Mouse (Mus musculus) layer of hippocampus, postnatal 36 days (tissue): ENCODE results near the gene Sys1. TPM values are rescaled to one million over a fixed set of nuclear protein-coding genes. Genes with fewer than 3 reads are reported as not detected.

Experiments
- DNase-seq, 2 experiments: peaks; one replicate each; pipeline ENCODE4 v3.0.0; 2022
- total RNA-seq, 2 experiments: library from RNA; stranded (reverse); gene quantifications; 2 replicates each; pipeline ENCODE4 v1.2.3; 2021

Gene Sys1
- total RNA-seq, 2 experiments from 2014 or later = 37.7 to 42.3 TPM

DNA sequence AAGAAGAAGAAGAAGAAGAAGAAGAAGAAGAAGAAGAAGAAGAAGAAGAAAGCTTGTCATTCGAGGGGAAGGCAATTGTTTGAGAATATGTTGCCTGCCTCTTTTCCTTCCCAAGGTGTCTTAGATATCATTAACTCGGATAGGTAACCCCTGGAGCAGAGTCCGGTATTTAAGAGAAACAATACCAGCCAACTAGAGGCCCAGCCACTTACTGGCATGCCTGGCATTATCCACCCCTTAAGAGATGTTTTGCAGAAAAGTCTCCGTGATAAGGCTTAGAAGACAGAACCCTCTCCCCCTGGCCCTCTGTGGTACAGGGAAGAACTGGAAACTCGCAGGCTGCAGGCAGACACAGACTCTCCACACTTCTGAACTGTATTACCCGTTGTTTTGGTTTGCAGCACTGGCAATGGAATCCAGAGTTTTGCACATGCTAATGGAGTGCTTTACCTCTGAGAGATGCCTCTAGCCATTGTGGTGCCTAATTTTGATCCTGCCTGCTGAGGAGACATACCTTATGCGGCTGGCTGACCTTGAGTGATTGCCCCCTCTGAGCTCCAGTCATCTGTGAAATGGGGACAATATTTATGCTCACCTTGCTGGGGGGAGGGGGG lies 2.8 kb upstream of the Sys1 start:
- no peak for DNase-seq

DNA sequence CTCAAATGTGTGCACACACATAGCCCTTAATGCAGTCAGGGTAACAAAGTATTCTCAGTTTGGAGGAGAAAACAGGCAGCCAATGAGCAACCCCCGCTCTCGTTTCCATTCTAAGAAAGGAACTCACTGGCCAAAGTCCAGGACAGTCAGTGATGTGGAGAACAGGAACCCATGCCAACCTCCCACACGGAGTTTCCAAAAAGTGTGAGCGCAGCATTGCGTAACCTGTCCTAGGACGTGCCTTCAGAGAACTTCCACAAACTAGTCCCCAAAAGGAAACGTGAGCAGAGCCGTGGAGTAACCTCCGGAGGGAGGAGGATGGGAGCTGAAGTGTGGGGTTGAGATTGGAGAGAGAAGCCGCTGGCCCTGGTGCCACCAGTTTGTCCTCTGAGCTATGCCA lies 1.9 kb upstream of the Sys1 start:
- DNase-seq = peak; percentile 44 to 55

DNA sequence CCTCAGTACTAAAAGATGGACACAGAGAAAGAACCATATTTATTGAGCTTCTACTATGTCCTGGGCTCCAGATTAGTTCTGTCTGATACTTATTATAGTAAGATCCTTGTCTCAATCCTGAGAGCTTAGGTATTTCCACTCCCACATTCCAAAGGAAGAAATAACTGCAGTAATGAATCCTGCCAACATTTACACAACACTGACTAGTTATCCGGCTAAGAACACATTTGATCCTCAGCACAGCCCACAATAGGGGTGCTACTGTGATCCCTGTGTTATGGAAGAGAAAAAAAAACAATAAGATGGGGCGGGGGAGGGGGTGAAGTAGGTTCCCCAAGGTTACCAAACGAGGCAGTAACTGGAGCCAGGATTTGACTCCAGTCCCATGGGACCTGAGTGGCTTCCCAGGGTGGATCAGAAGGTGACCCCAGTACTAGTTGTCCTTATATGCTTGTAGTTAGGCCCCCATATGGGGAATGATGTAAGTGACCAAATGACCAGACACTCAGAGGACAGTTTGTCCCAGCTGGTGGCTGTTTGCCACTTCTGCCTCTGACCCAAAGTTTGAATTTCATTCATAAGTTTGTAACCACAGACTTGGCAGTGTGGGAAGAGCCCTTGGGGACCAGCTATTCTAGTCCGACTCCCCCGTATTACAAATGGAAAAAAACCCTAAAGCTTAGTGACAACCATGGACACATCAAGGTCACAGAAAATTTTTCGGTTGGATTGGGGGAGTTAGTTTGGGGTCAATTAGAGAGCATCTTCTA lies 1.2 kb upstream of the Sys1 start:
- no peak for DNase-seq

DNA sequence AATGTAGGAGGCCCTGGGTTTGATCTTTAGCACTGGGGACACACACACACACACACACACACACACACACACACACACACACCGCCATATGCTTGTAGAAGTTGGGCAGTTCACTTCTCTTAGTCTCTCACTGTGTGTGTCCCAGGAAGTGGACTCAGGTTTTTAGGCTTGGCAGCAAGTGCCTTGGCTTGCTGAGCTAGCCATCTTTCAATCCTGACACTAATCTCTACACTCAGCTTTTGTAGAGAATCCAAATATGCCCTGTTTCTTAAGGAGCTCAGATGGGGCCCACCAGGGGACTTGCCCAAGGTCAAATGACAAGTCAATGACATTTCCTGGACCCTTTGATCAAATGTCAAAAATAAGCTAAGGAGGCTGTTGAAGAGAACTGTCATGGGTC lies 351 bp upstream of the Sys1 start:
- no peak for DNase-seq

DNA sequence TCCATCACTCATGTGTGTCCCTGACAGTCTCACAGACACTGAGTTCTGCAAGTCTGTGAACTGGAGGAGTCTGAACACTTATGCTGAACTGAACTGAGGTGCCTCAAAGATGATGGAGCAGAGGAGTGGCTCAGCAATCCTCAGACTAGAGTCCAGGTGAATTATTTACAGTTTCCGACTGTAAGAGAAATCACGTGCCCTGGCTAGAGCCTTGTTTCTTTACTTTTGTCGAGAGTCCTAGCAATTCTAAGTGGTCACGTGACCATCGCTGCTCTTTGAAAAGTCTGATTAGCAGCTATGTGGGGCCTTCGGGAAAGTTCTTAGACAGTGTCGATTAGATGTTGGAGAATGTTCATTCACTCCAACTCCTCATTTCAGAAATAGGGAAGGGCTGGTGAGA lies 1.2 kb downstream of the Sys1 start:
- DNase-seq = no peak

DNA sequence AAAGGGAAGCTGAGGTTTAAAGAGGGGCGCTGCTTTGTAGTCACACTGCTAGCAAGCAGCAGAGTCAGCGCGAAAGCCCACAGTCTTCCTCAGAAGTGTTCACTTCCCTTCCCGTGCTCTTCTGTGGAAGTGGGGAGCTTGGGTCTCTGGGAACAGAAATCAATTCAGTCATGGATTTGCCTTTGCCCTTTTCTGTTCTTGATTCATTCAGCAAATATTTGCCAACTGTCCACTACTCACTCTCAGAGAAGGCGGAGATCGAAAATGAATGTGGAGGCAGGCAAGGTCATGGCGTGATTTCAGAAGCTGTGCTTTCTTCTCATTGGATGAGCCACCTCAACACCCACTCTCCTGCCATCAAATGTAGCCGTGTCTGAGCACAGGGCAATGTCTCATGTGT lies 1.8 kb downstream of the Sys1 start:
- no peak for DNase-seq

DNA sequence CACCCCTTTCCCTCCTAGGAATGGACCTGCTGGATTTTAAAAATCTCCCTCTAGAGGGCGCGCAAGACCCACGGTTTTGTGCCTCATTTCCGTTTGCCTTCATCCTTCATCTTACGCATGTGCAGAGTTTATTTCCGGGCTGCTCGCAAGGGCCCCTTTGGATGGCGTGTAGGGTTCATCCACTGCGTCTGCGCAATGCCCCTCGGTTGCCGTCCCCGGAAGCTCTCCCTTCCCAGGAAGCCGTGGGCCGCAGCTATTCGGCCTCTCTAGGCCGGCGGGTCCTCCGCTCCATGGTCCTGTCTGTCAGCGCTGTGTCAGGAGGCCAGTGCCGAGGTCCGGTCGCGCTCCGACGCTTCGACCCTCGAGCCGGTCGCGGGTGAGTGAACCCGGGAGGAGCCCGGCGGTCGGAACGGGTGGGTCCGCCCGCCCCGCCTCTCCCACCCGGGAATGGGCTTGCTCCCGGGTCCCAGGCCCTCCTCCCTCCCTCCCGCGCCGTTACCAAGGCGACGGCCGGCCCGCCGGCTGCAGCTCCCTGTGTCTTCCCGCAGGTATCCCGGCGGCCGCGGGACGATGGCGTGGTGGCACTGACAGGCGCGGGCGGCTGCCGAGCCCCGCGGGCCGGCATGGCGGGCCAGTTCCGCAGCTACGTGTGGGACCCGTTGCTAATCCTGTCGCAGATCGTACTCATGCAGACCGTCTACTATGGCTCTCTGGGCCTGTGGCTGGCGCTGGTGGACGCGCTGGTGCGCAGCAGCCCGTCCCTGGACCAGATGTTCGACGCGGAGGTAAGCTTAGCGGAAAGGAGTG lies 4.2 kb downstream of the Sys1 start, which contains the start of gene Gm20458:
TSS of gene Gm20458 (plus strand) at position 223 of the 807 bp plus-strand sequence.
- DNase-seq = peak; percentile 96 to 97

DNA sequence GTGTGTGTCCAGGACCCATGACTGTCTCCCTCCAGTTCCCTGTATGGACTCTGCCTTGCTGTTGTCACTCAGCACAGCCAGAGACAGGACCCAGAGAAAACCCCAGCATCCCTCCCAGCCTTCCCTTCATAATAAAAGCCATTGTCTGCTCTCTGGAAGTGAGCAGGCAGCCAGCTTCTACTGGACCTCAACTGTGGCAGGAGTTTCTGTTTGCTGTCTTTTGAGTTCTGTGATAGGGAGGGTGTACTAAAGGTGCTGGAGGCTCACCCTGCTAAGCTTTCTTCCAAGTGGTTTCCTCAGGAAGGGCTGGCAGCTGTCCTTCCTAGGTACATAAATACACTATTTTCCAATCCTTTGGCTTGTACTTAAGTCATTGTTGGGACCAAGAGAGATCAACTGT lies 8.4 kb downstream of the Sys1 start:
- DNase-seq = no peak

DNA sequence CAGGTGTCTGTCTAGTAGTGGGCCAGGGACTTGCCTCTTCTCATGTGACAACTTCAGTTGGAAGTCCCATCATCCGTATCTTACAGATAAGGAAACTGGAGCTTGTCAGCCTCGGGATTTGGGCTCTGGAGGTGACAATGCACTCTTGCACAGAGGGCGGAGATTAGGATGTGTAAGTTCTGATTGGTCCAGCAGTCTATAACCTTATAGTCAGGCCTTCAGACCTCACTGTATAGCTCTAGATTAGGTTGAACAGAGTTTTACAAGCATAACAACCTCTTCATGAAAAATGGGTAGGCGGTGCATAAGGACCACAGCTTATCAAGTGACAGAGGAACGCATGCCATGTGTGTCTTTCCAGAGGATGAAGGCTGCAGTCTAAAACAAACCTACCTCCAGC lies 10.0 kb downstream of the Sys1 start:
- DNase-seq = no peak

DNA sequence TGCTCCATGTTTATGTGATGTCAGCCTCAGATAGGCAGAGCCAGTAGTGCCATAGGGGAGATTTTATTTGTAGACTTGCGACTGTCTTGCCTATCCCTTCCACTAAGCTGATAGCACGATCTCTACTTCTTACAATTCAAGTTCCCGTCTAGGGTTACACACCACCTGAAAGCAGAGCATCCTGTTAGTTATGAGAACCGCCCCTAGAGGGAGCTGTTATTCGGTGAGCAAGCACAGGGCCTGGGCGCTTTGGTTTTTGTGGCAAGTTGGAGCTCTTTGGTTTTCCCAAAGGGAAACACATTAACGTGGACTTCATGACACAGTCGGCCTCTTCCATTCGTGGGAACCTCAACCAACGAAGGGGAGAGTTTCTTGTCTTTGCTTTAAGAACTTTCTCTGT lies 13.5 kb downstream of the Sys1 start:
- peak in 1 of 2 experiments; percentile 37 for DNase-seq

DNA sequence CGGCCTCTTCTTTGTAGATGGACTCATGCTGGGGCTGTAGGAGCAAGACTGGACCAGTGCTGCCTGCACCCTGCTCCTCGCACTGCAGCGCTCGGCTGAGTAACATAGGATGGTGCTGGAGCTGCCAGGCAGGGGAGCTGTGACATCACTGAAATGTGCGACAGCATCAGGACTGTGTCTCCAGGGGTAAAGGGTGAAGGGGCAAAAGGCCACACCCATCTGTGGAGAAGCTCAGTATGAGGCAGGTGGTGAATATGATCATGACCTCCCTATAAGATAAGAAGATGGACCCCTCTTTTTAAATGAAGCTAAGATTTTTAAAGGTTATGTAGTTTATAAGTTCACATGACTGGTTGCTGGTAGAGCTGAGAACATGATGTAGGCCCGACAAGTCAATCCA lies 16.9 kb downstream of the Sys1 start, which contains the start of gene Trp53tg5:
TSS of gene Trp53tg5 (minus strand) at position 101 of the 400 bp plus-strand sequence.
- DNase-seq = no peak

DNA sequence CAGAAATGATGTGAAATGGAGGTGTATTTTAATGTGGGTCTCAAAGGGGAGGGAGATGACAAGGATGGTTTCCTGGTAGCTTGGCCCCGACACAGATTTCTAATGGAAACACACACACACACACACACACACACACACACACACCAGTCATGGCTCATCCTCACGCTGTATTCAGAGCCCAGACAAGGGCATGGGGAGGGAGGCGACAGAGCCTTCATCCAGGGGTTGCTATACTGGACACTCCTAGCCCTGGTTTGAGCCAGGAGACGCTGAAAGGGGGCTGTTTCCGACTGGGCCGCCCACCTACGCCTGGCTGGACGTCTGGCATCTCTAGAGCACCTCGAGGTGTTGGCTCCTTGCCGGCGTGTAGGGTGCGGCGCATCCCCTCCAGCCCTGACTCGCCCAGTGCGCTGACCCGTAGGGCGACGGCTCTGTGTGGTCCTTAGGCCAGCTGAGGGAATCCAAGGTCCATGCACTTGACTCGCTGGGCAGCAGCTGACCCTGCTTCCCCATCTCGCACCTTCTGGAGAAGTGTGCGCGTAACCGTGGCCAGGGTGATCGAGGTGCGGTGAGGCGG lies 29.0 kb downstream of the Sys1 start, which contains the start of gene Dbndd2:
TSS of gene Dbndd2 (plus strand) at position 426 of the 577 bp plus-strand sequence.
- DNase-seq = no peak

DNA sequence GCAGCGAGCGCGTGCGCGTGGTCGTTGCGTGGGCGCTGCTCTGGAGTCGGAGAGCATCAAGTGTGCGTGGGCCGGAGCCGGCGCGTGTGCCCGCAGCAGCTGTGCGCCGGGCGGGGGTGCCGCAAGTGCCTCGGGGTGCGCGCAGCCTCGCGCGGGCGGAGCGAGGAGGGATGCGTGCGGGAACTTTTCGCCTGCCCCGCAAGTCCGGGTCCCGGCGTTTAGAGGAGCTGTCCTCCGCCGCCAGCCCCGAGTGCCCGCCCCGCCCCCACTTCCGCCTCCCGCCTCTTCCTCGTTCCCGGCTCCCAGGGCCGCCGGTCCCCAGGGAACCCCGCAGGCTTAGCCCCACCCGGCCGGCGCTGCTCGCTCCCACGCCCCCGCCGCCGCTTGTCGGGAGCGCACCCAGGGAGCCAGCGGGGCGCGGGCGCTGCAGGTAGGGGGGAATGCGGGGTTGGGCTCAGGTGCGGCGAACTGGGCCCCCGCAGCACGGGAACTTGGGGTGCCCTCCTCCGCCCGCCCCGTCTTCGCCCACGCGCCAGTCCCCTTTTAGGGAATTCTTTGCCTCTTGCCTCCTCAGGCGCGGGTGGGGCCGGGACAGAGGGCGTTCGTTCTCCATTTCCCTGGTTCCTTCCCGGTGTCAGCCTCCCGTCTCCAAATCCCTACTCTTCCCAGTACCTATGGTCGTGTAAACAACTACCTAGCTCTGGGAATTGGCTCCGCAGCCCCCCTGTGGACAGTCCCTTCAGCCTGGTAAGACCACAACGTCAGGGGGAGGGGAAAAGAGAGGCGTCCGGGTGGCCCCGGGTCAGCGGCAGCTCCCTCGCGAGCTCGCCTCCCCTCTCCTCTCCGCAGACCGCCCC lies 29.7 kb downstream of the Sys1 start:
- peak; percentile 79 to 80 for DNase-seq

DNA sequence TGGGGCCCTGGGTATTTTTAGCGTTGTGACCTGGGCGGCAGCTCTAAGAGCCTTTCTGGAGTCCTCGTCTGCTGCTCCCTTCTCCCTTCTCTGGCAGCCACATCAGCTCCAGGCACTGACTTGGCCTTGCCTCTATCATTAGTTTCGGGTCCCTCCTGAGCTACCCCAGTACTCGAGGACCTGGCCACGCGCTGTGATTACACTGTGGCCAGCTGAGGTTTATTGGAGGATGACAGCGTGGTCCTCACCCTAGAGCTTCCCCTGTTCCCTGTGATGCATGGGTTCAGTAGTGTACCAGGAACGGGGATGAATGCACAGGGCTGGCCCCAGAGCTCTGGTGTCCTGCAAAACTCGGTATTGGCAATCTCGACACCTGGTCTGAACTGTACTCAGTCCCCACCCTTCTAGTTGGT lies 30.4 kb downstream of the Sys1 start:
- peak; percentile 32 to 38 for DNase-seq

DNA sequence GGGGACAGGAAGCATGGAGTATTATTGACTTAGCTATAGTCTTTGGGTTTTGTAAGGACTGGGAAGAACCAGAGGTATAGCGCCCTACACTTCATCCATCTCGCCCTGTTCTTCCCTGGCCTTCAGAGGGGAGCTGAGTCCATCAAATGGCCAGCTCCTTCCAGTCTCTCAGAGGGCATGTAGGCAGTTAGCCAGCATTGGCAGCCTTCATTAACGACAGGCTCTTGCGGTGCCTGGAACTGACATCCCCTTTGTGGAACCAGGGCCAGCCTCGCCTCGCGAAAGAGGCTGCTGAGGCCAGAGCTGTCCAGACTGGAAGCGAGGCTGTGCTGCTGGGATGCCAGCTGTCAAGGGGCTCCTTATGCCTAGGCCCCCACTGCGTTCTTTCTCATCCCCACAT lies 31.0 kb downstream of the Sys1 start:
- peak; percentile 54 to 59 for DNase-seq

DNA sequence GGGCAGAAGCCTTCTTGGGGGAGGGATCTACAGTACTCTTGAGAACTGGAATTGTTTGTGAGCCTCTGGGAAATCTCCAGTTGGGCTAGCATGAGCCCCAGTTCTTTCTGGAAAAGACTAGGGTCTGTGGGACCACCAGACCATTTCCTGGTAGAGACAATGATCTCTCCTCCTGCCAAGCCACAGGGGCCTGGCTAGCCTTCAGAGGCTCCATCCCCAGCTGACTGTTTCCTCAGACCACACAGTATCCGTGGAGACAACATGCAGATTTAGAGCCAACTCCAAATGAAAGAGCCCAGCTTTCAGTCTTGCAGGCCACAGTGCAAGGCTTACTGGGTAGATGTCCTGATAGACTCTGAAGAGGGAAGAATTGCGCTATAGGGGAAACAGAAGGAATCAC lies 37.4 kb downstream of the Sys1 start:
- DNase-seq = no peak

DNA sequence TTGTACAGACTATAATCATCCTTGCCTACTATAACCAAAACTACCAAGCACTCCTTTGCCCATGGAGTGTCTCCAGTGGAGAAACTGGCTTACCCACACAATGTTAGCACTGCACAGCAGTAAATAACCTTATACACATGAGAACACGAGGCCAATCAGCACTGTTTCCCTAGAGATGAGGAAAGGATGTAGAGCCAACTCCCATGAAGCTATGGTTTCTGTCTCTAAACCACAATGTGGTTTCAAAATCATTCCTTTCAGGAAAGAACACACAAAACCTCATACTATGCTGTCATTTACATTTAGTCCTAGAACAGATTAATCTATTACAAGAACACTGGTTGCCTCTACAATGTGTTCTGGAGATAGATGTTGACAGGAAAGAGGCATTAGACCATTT lies 39.6 kb downstream of the Sys1 start:
- DNase-seq = no peak

DNA sequence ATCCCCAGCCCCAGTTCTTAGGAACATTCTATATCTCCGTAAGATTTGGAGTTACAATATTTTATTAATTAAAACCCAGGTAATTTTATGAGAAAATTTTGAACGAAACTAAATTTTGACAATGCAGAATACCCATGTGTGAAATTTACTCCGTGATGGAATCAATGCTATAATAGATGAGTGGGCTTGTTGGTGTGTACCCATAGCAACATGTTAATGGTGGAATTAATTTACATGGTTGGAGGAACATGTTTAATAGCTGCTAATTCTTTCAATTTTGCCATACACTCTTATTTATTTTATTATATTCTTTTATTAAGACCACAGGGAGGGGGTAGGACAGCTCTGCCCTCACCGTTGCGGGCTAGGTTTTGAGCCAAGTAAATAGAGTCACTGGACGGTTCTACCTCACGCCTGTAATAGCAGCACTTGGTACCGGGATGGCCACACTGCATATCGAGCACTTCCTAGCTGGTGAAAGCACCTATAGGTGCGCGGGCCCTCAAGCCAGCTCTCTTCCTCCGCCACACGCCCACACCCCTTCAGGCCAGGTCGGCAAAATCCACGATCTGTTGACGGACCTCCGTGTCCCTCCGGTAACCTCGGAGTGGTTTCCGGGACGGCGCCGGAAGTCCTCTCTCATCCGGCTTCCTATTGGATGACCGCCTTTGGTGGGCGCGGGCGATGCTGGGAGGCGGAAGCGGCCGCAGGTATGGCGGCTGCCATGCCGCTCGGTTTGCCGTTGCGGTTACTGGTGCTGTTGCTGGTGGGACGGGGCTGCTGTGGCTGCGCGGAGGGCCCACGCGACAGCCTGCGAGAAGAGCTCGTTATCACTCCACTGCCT lies 40.3 kb downstream of the Sys1 start, which contains the start of gene Pigt:
TSS of gene Pigt (plus strand) at position 674 of the 844 bp plus-strand sequence.
- DNase-seq = peak; percentile 88 to 89

DNA sequence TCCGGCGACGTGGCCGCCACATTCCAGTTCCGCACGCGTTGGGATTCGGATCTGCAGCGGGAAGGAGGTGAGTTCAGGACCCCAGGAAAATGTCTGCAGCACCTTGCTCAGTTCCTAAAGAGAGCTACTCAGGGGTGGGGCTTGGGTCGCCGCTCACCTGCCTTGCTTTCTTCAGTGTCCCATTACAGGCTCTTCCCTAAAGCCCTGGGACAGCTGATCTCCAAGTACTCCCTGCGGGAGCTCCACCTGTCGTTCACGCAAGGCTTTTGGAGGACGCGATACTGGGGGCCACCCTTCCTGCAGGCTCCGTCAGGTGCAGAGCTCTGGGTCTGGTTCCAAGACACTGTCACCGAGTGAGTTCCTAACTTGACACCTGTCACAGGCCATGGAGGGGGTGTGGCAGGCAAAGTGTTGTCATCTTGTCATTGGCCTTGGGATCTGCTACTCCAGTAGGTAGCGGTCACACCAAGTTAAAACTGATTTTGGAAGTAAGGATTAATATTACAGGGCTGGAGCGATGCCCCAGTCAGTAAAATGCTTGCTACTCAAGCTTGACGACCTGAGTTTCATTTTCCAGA lies 41.0 kb downstream of the Sys1 start:
- no peak for DNase-seq

DNA sequence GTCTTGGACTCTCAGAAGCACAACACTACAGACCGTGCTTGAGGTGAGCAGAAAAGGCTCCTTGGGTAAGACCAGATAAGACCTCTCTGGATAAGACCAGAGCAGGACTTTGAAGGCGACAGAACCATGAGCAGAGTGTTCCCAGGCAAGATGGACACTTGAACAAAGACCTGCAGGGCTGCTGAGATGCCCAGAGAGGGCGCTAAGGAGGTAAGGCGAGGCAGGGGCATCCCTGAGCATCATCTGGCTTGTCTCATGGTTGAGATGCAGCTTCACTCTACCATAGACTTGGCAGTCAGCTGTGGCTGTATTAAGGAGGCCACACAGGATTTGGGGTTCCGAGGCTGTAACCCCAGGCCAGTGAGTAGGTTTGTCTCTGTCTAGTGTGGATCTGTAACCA lies 42.6 kb downstream of the Sys1 start:
- DNase-seq = no peak
